Mouse (Mus musculus): ENCODE measurements around the gene Slbp.

- TF ChIP-seq POLR2A (IDR thresholded peaks at IDR 0.05; ENCODE audit: insufficient read depth, low read depth, low read length) (no peak), CTCF (IDR thresholded peaks at IDR 0.05; ENCODE audit: insufficient read depth, low read depth, low read length) (no peak)
Measured at GRCm38 (mm10) chr5:33606631-33607030, 45.7 kb downstream of the Slbp start.

Data from olfactory bulb, adult 2 months (tissue).